Mouse (Mus musculus) granulocyte monocyte progenitor cell, adult 5-6 weeks (primary cell): Measurements from ENCODE around the gene Lhpp. TPM values are rescaled to one million over a fixed set of nuclear protein-coding genes. Genes with fewer than 3 reads are reported as not detected.

Experiments used
- ATAC-seq: replicated peaks from 2 replicates; pipeline ENCODE4 v1.8.0; 2016; ENCODE audit warnings: mild to moderate bottlenecking, moderate TSS enrichment, inconsistent platforms; ENCODE audit not compliant: poor library complexity, severe bottlenecking
- total RNA-seq, 2 experiments: library from RNA; stranded (forward) in 1 of 2; stranded (reverse) in 1 of 2; fragments of 200-712, 200-1000 nt in 1 of 2; fragments of >200 nt in 1 of 2; fragmentation: Nextera tagmentation in 1 of 2; gene quantifications; 2 replicates each; pipeline ENCODE4 v1.2.3; 2014 to 2017

Gene Lhpp
- total RNA-seq, 2 experiments from 2014 or later: 7.3 to 11.5 TPM

DNA sequence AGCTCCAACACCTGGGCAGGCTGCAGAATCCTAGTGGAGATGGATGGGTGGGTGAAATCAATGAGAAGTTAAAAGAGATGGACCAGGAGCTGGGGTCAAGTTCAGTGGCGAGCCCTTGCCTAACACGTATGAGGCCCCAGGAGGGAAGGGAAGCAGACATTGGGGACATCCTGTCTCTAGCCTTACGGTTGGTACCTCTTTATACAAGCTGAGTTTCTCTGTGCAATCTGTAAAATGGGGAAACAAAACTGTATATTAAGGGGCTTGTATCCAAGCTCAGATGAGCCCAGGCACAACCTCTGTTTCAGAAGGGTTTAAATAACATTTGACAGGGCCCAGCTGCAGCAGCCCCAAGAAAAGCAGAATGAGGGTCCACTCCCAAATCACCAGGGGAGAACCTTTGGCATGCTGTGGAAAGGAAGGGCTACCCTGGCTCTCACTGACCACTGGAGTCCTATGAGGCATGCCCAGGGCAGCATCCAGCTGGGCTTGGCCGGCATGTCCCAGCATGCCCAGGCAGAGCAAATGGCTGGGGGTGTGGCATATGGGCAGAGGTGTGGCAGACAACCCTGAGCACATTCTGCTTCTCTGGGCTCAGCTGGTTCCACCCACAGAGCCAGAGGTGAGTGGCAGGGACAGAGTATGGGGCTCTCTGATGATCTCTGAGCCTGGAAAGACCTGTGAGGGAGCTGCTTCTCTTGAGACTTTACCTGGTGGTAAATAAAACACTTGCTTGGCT is 118.8 kb downstream of the Lhpp start:
- peak; percentile 58 for ATAC-seq

DNA sequence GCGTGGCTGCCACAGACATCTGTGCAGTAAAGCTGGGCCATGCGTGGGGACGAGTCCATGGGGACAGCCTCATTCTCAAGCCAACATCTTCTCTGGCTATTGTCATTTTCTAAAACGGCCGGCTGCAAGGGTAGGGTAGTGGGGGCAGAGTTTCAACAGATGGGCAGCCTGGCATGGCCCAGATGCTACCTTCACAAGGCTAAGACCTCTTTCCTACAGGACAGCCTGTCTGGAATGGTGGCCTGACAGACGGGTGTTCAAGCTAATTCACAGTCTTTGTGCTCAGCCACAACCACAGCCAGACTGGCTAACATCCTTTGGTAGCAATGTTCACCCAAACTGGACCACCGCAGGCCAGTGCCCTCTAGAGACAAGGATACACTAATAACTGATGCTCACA is 120.1 kb downstream of the Lhpp start:
- ATAC-seq: no peak

DNA sequence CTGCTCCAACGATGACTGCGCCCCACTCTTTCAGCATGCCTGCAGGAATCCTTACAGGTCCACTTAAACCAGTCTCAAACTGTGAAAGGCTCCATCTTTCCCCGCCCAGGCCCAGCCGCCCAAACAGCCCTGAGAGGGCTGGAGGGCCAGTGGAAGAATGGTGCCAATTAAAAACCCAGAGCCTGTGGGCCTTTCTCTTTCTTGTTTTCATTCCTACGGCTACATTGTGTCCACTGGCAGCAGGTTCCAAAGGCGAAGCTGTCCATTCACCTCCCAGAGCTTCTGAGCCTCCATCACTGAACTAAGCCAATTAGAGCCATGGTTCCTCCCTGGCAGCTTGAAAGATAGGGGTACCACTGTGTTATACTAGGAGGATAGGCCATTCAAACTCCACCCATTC is 121.1 kb downstream of the Lhpp start:
- no peak for ATAC-seq

DNA sequence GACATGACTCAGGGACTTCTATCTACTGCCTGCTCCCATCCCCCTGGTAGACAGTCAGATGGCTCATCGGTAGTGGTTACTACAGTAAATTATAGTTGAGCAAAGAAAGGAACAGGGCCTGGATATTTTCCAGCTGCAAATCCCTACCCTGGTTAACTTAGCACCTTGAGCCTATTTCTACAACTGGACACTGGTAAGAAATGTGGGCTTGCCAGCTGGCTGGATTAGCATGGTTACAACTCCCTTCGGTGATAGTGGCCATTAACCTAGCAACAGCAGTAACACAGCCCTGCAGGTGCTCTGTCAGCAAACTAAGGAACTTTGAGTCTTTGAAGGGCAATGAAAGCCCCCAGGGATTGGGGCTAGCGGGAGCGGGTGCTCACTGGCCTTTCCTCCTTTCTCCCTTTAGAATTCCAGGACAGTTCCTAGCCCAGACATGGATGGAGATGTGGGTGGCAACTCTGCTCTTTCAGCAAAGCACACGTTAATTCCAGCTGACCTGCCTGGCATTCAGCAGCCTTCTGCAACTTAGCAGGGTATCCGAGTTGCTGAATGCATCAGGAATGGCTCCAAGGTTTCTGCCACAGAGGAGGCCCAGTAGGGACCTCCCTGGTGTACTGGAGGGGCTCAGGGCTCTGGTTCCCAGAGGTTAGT is 121.8 kb downstream of the Lhpp start:
- ATAC-seq: no peak

DNA sequence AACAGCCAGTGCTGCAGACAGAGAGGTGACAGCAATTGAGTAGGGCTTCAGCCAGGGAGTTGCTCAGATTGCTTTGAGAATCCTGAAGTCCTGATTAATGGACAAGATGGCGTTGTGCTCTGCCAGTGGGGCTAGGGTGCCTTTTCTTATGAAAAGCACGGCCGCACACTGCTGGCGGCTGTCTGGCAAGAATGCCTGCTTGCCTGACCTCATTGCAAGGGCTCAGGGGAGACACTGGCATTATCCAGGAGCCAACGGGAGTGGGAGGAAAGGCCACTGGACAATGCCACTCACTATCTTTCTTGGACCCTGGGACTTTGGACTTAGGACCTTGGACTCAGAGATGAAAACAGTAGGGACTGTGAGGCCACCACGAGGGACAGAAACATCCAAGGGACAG is 123.1 kb downstream of the Lhpp start:
- ATAC-seq: no peak

DNA sequence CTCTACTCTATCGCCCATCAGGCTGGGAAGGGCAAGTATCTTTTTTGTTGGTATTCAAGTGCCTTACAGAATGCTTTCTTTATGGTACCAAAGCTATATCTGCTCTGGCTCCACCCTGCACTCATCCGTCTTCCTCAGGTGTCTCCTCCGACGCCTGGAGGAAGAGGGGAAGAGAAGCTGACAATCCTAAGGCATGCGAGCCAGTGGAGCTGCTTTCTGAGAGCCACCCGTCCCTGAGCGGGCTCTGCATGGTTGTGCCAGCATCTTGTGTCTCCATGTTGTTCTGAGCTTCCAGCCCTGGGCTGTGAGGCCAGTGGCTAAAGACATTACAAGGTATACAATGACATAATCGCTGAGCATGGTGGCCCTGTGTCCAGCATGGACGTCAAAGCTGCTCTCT is 123.8 kb downstream of the Lhpp start:
- ATAC-seq: no peak

DNA sequence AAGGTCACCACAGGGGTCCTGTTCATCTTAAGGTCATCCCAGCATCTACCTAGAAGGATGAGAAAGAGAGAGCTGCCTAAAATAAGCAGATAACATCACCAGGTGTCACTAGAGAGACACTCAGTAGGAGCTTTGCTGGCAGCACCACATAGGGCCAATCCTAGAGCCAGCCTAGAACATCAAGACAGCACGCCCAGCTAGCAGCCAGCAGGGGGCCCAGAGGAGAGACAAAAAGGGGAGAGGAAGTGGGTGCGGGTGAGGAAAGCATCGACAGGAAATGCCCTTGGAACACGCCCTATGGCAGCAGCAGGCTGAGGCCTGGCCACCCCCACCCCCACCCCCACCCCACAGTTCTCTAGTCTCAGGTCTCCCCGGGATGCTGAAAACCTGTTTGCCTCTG is 124.7 kb downstream of the Lhpp start:
- ATAC-seq: peak; percentile 99

DNA sequence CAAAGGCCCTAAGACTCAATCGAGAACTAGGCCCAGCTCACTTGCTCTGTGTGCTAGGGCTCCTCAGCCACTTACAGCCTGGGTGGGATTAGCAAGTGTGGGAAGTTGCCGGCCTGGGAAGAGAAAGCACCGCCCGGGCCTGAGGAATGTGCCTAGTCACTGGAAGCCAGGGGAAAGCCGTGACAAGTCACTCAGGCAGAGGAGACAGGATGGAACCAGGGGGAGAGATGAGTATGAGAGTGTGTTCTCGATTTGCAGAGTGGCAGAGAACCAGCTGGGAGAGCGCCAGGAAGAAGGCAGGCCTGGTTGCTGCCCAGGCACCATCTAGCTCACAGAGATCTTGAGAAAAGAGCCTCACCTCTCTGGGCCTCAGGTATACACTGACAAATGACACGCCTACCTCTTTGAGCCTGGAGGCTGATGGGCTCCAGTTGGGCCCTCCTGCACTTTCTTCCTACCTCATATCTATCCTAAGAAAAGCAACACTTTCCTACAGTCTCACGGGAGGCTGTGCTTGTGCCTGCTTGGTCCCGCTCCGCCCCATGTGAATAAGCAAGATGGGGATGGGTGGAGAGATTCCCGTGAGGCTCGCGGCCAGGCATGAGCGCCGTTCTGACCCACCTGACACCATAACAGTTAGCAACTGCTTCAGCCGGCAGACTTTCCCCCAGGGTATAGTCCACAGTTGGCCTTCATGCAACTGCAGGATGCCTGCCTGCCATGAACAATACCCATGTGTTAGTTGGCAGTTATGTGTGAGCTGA is 125.8 kb downstream of the Lhpp start:
- no peak for ATAC-seq

DNA sequence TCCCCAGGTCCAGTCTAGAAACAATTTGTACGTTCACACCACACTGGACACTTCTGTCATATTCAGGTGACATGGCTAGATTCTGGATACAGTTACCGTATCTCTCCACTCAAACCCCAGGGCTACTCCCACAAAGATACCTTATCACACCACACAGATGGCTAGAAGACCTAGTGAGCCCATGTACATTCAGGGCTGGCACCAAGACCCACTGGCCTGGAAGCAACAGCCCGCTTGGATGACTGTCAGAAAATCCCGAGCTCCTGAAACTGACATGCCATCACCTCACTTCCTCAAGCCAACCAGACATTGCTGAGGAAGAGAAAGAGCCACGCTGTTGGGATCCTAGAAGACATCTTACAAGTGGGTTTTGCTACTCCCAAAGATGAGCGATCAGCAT is 128.4 kb downstream of the Lhpp start:
- no peak for ATAC-seq

DNA sequence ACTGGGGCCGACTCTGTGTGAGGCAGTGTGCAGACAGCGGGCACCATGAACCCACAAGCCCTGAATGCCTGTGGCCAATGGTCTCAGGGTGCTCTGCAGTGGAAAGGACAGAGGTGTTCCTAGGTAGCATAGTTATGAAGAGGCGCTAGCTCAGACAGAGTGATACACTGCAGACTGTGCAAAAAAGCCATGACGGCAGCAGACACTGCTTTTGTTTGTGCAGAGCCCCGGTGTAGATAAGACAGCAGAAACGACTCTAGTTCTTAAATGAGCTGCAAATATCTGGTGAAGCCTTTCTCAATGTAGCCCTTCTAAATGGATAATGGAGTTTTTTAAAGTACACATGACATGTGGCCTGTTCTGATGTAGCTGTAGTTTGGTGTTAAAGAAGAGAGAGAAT is 129.4 kb downstream of the Lhpp start:
- ATAC-seq: no peak

DNA sequence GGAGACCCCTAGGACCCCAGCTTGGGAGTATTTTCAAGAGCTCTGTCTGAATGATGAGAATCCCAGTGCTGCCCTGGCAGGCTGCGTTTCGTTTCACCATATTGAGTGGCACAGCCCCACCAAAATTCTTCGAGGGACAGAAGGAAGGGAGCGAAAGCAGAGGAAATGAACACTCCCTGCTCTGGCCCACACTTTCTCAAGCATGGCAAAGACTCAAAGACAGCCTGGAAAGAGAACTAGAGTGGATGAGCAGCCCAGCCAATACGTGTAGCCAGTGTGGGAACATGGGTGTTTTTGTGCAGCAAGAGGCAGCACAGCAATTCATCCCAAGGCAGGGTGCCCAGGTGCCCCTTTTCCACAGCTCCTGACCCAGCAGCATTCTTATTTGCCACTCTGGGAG is 132.5 kb downstream of the Lhpp start:
- no peak for ATAC-seq

DNA sequence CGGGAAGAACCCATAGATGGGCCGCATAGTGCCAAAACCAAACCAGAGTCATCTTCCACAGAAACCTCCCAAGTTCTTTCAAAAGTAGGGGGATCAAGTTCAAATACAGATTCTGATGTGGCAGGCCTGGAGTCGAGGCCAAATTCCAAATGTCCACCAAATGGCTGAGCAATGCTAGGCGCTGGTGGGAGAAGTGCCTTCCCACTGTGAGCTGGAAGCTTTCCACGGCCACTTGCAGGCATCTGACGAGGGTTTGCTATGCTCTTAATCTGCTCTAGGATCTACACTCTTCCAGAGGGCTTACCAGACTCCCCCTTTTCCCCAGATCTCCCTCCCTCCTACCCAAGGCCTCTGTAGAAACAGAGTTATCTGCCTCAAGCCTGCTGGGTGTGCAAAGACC is 136.7 kb downstream of the Lhpp start:
- ATAC-seq: no peak

DNA sequence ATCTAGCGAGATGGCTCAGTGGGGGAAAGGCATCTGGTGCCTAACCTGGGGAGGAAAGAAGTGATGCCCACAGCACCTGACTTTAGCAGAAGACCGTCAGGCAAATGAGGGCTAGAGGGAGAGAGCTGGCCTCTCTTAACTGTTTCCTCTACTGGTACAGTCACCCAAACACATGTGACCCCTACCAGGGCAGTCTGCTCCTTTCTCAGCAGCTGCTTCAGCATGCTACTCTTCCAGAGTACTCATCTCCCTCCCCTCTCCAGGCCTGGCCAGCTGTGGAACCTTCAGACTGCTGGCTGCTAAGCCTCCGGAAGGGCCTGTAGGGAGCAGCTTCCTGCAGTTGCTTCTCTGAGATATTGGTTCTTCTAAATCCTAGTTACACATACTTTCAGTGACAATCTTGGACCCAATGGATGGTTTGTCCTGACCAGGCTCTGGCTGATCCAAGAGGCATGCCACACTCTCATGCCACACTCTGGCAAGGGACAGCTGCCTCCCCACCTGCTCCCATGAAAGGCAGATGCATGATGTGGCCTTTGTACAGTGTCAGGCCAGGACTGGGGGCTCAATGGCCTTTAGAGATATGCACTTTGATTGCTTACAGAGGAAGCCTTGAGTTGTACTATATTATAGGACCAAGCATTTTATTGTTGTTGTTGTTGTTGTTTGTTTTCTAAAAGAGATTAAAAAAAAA is 137.8 kb downstream of the Lhpp start:
- no peak for ATAC-seq

DNA sequence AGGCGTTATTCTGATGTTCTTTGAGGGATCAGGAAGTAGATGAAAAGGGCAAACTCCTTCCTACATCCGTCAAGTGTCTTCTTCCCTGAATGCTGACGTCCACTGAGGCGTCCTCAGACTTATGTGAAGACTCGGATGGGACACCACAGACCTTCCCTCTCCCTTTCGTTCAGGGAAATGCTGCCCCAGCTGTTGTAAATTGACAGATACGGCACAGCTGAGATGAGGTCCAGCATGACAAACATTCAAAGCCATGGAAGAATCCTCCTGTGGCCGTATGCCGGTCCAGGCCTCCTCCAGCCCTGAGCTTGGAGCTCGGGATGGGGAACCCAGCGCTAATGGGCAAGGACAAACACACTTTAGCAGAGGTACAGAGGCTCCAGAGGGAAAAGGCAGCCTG is 139.1 kb downstream of the Lhpp start:
- no peak for ATAC-seq

DNA sequence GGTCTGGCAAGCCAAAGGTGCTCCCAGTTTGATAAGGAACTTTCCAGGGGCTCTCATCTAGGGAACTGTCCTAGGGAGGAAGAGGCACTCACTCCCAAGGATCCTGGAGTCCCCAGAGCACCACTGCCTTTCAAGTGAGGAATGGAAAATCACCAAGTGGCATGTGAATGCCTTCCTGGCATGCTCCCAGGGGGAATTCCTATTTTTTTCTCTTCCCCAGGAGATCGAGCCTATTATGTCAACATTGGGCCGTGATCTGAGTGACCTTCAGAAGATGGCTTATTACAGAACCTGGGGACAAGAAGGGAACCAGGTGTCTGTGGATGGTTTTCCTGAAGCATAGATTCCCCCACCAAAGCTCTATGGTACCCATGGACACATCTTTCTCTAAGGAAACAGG is 141.3 kb downstream of the Lhpp start:
- ATAC-seq: no peak

DNA sequence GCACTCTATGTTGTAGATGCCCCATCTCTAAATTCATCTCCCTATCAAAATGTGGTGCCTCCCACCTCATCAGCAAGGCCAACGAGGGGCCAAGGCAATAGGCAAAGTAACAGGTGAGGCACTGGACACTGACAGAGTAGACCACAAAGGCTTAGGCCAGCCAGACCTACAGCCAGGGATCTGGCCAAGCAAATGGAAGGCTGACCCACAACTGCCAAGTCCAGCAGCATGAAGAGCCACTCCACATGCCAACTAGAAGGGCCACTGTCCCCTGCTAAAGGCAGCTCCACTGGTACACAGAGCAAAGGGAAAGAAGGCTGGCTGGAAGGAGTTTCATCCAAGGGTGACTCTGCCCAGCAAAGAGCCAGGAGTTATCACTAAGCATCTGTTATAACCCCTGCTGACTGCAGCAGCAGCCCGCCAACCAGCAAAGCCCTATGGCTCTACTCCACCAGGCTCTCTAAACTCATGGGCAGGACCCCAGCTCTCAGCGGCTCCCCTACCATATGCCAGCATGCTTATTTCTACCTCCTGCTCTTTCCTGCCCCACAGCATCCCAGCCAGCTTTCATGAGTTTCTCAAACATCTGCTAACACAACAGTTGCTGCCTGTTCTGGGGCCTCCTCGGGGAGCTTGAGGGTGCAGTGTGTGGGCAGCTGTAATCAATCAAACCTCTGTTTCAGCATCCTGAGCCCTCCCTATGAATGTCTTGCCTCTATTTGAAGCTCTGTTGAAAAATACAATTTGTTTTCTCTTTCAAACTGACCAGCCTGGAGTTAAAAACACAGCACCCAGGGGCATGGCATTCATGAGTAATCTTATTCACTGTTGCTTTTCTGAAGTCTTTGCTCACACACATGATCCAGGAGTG is 143.3 kb downstream of the Lhpp start:
- no peak for ATAC-seq

DNA sequence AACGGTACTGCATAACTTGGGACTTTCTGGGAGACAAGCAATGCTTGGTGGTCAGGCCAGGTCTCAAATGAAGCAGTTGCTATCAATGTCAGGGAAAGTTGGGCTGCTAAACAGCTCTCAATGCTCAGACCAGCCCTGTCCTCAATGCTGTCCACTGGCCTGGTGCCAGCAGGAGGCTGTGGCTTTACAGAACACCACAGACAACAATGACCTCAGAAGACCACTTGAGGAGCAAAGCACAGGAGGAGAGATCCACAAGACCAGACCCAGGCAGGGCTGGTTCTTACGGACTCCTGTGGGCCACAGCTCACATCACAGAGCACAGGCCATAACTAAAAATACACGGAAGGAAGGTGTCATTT is 143.9 kb downstream of the Lhpp start:
- ATAC-seq: no peak
